Mouse (Mus musculus): ENCODE data around the gene Inppl1. TPM values are rescaled to one million over a fixed set of nuclear protein-coding genes. Genes with fewer than 3 reads are reported as not detected.

The Inppl1 gene
- polyA plus RNA-seq, 1 experiment: 34.3 TPM

DNA sequence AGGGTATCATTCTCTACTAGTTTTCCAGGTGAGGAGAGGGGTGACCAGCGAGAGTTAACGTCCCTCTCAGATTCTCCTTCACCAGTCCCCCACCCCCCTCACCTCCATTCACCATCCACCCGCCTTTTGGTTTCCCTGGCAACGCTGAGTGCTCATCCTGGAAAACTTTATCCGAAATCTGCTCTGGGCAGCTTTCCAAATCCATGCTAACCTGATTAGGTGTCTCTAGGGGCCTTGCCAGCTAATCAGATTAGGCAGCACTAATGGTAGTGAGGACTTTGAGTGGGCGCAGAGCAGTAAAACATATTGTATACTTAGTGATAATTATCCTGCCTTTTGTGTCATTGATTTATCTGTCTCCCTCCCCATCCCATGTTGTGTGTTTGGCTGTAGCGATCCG lies 65.3 kb downstream of the Inppl1 start:
- peak in 1 of 2 experiments; percentile 49 for DNase-seq (ENCODE audit: extremely low spot score in 1 of 2, low spot score in 1 of 2)

Other genes starting within 250 kb of the Inppl1 start
- 36.3 and 45.7 TPM in 2 replicates for gene Clpb, start 174.6 kb downstream of the Inppl1 start, polyA plus RNA-seq (2012; rRNA removed)
- not detected in 2 replicates for gene Phox2a, start 19.9 kb downstream of the Inppl1 start, polyA plus RNA-seq (2012; rRNA removed)
- 1.2 and 2.3 TPM in 2 replicates for gene Folr2, start 19.0 kb upstream of the Inppl1 start, polyA plus RNA-seq (2012; rRNA removed)
- 60.4 and 69.4 TPM in 2 replicates for gene Anapc15, start 25.5 kb upstream of the Inppl1 start, polyA plus RNA-seq (2012; rRNA removed)
- gene Folr1, start 32.6 kb upstream of the Inppl1 start, polyA plus RNA-seq (2012; rRNA removed): 1.1 and 2.1 TPM in 2 replicates
- 186 and 205 TPM in 2 replicates for gene Lamtor1, start 67.7 kb upstream of the Inppl1 start, polyA plus RNA-seq (2012; rRNA removed)
- 0.27 and 0.28 TPM in 2 replicates for gene Tomt, start 68.1 kb upstream of the Inppl1 start, polyA plus RNA-seq (2012; rRNA removed)
- gene Lrrc51, start 95.7 kb upstream of the Inppl1 start, polyA plus RNA-seq (2012; rRNA removed): 12.3 and 12.8 TPM in 2 replicates
- 65.6 and 68.8 TPM in 2 replicates for gene Numa1, start 95.9 kb upstream of the Inppl1 start, polyA plus RNA-seq (2012; rRNA removed)
- 14.1 and 14.4 TPM in 2 replicates for gene Il18bp, start 180.5 kb upstream of the Inppl1 start, polyA plus RNA-seq (2012; rRNA removed)
- gene Rnf121, start 227.2 kb upstream of the Inppl1 start, polyA plus RNA-seq (2012; rRNA removed): 56.4 and 67.1 TPM in 2 replicates
- gene Xndc1, start 227.3 kb upstream of the Inppl1 start, polyA plus RNA-seq (2012; rRNA removed): 36.2 and 42.7 TPM in 2 replicates
- 3.9 and 4.3 TPM in 2 replicates for gene Xntrpc, start 227.5 kb upstream of the Inppl1 start, polyA plus RNA-seq (2012; rRNA removed)
- 1.8 and 2.0 TPM in 2 replicates for gene Trpc2, start 244.9 kb upstream of the Inppl1 start, polyA plus RNA-seq (2012; rRNA removed)

Measured in frontal cortex, adult 2 months (tissue).